Mouse (Mus musculus): ENCODE measurements around the gene Gm27179.
"Not testable (repeated sequence)": the region's sequence is repeated elsewhere in the genome, so short reads cannot be mapped to it uniquely, and the experiment has no call there.

The Gm27179 gene

DNA sequence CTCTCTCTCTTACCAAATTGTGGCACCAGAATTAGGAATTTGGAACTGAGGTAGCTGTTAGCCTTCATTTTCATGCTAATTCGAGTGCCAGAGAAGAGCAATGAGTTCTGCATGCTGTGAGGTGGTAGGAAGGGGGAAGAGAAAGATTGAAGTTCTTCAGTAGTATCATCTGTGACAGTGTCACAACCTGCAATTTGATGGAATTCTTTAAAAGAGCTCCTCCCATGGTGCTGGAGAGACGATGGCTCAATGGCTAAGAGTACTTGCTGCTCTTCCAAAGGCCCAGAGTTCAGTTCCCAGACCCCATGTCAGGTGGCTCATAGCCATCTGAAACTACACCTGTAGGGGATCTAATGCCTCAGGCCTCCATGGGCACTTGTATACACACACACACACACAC lies at the start of gene Gm27179:
Gm27179 (minus strand) TSS at position 101 of the 400 bp plus-strand sequence.
- not testable (repeated sequence) for DNase-seq

DNA sequence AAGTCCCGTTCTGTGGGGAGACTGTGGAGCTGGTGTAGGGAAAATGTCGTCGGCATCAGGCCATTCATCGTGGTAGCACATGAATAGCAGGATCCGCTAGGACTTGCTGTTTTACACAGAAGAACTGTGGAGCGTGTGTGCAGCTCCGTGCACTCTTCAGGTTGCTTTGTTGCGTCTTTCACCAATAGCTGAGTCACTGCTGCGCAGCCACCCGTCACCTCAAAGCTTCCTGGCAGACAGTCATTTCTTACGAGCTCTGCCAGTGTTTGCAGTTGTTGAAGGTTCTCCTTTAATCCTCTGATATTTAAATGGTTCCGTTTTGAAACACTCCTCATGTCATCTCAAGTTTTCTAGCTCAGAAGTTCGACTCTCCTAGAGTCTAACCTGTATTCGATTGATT lies 45.2 kb upstream of the Gm27179 start:
- not testable (repeated sequence) for DNase-seq

DNA sequence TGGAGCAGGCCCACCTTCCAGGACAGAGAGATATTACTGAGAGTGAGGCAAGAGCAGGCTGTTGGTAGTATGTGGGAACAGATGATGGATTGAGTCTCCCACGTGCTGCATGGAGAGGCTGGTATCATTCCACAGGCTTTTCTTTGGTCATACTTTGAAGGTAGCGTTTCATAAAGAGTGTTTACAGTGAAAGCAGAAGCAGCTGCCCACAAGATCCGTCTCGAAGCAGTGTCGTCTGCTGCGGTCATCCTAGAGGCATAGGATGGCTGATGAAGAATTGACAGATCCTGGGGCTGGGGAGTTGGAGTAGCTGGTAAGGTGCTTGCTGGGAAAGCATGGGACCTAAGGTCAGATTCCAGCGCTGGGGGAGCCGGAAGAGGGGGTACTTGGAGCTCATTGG lies 44.5 kb upstream of the Gm27179 start:
- not testable (repeated sequence) for DNase-seq

DNA sequence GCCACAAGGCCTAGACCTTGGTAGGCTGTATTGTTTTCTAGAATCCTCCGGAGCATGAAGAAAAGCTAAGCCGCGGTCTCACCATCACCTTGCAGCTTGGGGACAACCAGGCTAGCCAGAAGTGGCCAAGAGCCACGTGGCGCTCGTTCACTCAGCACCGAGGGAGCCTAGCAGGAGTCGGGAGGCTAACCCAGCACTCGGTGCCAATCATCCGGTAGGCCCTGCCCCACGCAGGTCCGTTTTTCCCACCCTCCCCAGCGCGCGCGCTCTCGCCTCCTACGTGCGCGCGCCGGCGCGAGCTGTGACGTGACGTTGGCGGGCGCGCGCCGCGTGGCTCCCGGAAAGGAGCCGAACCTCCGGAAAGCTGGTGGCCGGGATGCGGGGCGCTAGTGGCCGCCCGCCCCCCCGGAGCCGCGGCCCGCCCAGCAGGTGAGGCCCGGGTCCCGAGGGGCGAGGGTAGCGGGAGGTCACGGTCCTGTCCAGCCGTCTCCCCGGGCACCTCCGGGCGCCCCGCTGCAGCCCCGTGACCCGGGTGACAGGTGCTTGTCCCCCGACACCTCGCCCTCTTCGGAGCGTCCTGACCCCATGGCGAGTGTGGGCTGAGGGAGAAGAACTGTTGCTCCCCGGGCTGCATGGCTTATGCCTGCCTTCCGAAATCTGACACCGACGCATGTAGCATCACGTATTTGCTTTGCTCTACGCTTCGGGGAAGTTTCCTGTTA lies 42.9 kb upstream of the Gm27179 start, which contains the start of gene Entpd4b:
Entpd4b (plus strand) TSS at position 315 of the 722 bp plus-strand sequence.
- DNase-seq, result not testable (repeated sequence)

DNA sequence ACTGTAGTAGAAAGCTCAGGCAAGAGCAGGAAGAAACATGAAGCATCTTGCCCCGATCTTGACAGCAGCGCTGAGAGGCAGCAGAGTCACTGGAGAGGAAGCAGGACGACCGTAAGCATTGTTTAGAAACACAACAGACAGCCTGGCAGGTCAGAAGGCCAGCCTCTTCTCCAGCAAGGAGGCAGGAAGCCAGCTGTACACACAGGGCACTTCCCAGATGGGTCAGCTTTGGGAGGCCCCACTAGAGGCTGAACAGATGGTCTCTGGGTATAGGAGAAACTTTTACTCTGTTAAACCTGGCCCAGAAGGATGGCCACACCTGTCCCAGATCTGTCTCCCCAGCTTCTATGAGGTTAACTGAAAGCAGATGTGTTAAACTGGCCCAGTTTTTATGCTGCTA lies 35.0 kb upstream of the Gm27179 start:
- DNase-seq, result not testable (repeated sequence)

DNA sequence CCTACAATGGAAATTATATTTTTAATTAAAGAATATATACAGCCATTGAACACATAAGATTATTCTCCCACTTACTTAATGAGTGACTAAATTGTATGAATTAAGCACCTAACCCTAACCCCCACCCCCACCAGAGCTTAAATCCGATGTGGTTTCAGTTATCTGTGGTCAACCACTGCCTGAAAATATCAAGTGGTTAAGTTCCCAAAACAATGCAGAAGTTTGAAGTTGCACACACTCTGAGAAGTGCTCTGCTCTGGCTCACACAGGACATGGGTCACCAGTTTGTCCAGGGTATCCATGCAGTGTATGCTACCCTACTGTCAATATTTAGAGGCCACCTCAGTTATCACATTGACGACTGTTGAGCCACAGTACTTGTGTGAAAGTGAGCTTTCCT lies 32.7 kb upstream of the Gm27179 start:
- not testable (repeated sequence) for DNase-seq

DNA sequence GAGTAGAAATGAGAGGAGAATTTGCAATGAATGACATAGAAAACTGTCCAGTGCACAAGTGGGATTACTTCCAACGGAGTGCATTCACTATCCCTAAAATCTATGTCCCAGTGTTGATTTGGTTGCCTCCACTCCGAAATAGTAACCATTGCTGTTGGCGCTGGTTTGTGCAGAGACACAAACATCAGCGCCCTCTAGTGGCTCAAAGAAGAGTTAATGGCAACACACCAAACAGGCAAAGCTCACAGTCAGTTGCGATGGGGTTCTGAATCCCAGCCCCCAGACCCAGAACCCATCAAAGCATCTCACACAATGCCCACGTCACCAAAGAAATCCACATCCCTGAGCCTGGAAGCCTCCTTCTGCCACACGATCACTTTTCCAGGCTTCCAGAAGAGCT lies 31.7 kb upstream of the Gm27179 start:
- not testable (repeated sequence) for DNase-seq

DNA sequence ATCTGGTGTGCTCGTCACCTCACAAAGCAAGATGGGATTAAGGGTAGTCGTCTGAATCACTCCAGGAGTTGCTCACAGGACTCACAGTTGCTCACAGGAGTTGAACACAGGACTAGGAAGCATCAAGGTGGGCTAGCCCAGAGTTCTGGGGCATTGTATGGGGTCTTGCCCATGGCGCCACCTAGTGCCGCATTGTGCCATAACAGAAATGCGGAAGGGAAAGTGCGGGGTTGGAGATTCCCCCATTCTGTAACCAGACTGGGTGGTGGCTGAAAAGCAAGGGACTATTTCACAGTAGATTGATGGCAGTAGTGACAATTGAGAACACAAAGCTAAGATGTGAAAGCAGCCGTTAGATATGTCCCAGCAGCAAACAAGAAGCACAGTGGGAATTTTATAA lies 30.3 kb upstream of the Gm27179 start:
- DNase-seq, result not testable (repeated sequence)

DNA sequence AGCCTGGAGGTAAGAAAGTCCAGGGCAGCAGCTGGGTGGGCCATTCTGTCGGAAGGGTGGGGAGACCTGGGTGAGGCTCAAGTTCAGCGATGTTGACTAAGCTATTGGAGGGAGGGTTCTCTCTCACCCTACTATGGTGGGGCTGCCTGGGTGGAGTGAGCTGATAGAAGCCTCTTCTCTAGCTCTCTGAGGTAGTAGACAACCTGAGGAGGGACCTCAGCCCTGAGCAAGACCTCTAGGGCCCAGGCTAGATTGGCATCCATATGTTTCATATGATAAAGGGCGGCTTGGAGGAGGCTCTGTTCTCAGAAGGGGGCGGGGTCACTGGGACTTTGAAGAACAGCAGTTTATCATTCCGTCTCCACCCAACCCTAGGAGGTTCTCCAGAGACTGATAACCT lies 27.8 kb upstream of the Gm27179 start:
- not testable (repeated sequence) for DNase-seq

DNA sequence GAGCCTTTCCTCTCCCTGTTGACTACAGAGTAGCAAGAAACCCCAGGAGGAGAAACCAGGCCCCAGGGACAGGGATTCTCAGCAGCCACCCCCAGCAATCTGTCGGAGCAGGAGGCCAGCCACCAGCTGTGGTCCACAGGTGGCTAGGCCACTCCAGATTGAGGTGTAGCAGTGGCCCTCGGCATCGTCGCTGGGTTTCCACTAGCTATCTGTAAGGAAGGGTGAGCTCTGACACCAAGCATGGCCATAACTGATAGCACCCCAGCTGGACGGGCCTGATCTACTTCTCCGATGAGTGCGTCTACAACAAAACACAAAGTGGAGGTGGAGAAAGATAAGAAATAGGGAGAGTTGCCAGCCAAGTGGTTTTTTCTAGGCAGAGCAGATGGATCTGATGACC lies 24.2 kb upstream of the Gm27179 start:
- DNase-seq, result not testable (repeated sequence)

DNA sequence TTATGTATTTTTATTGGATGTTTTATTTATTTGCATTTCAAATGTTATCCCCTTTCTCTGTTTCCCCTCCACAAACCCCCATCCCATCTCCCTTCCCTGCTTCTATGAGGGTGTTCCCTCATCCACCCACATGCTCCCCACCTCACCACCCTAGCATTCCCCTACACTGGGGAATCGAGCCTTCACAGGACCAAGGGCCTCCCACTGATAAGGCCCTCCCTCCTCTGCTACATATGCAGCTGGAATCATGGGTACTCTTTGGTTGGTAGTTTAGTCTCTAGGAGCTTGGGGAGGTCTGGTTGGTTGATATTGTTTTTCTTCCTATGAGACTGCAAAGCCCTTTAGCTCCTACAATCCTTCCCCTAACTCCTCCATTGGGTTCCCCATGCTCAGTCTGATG lies 13.9 kb upstream of the Gm27179 start:
- not testable (repeated sequence) for DNase-seq

DNA sequence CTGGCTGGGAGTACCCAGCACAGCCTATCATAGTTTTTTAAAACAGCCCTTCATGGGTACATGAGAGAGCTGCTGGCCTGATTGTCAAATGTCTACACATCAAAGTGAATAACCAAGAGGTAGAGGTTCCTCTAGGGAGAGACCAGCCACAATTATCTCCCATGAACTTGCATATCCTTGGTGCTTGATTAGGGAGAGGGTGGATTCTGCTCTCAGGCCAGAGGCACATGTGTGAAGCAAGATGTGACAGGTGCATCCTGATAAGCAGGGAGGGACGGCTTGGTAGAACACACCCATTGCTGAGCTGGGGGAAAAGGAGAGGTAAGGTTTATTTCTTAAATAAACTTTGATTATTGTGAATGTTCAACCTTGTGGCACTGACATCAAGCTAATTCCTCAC lies 10.7 kb upstream of the Gm27179 start:
- DNase-seq, result not testable (repeated sequence)

DNA sequence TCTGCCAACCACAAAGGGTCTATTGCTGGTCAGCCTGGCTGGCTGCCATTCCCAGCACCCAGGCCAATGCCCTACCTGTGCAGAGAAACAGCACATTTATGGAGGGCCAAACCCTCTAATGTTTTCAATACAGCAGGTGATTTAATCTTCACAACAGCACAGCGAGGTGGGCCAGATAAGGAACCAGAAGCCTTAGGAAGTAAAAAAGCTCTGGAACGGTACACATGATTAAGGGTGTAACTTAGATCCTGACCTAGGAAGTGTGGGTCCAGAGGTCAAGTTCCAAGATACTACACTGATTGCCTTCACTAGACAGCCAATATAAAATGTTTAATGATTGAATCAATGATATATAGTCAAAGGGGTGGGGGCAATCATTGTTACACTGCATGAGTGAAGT lies 8.5 kb upstream of the Gm27179 start:
- DNase-seq, result not testable (repeated sequence)

DNA sequence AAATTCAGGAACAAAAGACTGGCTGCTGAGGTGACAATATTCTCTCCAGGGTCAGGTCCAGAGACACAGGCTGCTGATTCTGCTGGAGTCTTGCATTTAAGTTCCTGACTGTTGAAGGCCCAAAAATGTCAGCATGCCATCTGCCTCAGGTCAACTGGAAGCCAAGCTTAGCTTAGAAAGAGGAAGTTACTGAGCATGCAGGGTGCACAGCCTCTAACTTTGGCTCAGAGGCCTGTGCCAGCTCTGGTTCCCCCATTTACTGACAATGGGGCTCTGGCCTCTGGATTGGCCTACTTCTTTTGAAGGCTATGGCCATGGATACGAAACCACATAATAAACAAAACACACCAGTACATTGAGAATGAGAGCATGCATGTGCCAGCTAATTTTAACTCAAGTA lies 5.3 kb downstream of the Gm27179 start:
- not testable (repeated sequence) for DNase-seq

DNA sequence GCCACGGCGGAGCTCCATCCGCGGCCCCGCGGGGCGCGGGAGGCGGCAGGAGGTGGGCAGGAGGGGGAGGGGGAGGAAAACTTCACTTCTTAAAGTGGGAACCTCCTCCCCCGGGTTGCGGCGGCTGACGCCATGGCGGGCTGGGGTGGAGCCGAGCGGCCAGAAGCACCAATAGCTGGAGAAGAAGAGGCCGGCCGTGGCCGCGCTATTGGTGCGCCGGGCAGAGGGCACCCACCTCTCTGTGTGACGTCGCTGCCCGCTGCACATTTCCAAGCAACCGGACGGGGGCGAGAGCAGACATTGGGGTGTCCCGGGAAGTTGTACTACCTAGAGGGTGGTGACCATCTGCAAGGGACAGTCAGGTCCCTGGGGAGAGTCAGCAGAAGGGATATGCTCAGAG lies 9.2 kb downstream of the Gm27179 start, which contains the start of gene Gm16867:
Gm16867 (minus strand) TSS at position 189 of the 400 bp plus-strand sequence.
- not testable (repeated sequence) for DNase-seq

DNA sequence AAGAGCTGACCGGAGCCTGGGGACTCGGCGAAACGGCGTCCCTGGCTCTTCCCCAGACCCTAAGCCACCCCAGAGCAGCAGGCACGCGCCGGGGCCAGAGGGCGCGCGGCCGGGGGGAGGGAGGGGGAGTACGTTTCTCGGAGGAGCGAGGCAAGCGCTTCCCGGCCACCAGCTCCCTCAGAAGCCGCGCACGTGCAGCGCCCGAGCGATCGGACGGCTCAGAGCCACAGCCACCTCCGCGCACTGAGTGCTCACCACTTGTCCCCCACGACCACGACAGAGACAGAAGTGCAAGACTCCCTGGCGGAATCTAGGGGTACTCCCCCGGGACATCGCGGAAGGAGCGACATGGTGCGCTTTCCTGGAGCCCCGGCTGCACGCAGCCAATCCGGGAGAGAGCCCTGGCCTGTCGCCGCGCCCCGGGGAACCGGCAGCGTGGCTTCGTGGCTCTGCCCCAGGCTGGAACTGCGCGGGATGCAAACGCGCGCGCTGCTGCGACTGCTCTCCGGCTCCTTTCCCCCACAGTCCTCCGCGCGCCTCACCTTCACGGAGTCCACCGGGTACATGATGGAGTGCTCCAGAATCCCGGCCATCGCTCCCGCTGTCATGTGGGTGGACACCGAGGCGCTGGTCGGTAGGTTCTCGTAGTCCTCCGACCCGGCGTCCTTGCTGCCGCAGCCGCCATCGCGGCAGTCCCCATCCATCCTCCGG lies 9.8 kb downstream of the Gm27179 start:
- DNase-seq, result not testable (repeated sequence)

DNA sequence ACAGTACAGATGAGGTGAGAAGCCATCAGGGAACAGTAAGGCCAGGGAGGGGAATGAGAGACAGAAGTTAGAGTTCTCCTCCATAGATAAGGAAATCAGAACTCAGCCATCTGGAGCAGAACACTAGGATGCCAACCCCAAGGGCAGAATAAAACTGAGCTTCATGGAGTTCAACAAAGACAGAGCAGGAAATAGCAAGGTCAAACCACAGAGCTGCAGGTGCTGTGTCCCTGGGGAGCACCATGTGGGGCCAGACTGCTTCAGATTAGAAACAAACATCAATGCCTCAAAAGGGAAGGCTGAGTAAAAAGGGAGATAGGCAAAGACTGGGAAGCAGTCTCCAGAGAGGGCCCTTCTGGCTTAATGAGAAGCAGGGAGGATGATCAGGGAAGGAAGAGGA lies 16.1 kb downstream of the Gm27179 start:
- not testable (repeated sequence) for DNase-seq

DNA sequence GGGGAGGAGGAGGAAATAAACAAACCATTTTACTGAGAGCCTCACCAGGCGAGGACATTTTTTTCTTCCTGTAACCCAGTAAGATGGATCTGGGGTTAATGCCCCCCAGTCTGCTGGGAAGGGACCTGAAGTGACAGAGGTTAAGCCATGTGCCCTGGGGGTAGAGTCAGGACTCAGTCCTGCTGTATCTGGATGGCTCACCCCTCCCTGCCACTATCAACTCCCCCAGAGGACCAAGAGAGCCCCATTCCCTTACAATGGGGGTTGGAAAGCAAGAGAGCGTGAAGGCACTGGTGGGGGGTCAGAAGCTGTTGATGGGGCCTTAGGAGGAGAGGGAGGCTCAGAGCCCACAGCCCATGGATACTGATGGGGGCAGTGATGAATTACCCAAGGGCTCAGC lies 17.4 kb downstream of the Gm27179 start:
- not testable (repeated sequence) for DNase-seq

DNA sequence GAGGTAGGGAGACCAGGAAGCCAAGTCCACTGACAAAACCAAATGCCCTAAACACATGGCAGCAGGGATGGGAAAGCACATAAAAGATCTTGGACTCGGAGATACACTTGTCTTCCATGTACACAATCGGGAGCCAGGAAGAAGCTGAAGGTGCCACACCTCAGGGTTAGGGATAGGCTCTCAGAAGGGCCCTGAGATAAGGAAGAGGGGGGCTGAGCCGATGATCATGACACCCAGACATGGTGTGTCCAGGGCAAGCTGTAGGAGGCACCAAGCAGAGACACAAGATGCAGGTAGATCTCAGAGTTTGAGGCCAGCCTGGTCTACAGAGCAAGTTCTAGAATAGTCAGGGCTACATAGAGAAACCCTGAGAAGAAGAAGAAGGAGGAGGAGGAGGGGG lies 17.8 kb downstream of the Gm27179 start:
- not testable (repeated sequence) for DNase-seq

DNA sequence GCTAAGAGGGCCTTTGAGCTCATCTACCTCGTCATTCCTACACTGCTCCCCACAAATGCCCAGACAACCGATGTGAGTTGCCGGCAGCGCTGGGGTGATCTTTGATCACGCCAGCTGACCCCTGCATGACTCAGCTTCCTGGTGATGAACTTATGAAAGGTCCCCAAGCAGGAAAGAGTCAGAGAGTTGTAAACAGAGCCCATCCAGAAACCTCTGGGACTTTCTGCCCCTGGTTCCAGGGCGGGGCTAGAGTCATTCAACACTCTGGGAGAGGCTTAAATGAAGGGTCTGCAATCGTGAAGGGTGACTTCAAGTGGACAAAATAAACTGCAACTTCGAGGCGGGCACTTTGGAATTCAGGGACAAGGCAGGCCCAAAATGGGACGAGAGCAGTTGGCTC lies 24.3 kb downstream of the Gm27179 start:
- DNase-seq, result not testable (repeated sequence)

DNA sequence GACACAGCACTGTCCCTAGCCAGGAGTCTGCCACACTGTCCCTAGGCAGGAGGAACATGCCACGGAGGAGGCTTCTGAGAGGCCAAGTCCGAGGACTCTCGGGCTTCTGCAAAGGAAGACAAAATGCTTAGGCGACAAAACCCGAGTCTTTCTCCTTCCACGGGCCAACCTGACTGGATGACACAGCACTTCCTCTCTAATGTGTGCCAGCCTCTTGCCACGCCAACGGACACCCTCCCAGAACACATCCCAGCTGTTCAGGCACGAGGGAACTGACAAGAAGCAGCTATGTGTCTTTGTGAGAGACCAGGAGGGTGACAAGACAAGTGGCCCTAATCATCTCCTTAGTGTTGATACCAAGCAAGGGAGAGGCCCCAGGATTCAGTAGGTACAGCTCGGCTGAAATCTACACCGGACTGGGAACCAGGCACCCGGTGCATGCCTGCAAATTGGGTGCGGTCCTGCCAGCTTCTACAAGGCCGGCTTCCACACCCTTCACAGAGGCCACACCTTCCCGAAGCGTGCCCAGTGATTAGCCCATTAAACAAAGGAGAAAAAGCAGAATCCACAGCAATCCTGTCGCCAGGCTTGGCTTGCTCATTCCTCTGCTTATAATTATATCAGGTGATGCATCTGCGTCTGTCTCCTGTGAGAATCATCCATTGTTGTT lies 26.7 kb downstream of the Gm27179 start:
- not testable (repeated sequence) for DNase-seq

DNA sequence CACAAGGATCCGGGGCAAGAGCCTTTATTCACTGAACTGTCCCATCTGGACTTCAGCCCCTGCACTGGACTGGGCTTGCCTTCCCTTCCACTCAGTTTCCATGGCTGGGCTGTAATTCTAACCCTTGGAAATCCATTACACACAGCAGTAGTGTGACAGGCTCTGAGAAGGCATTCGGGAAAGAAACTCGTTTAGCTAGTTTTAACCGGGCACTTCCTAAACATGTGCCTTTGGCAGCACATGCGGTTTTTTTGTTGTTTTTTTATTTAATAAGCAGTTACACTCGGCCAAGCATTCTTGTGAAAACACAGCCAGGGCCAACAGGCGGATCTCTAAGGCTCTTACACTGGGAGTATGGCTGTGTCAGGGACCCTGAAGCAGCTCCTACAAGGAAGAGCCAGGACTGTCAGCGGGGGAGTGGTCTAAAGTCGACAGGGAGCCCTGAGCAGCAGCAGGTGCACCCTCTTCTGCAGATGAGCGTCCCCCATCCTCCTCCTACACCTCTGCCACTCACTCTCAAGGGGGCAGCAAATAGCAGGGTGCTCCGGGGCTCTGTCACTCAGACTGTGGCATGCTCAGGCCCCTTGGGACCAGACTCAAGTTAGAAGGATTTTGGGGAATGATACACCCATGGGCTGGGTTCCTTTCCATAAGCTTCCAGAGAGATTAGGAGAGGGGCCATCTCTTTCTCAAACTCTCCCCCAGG lies 38.3 kb downstream of the Gm27179 start:
- not testable (repeated sequence) for DNase-seq

DNA sequence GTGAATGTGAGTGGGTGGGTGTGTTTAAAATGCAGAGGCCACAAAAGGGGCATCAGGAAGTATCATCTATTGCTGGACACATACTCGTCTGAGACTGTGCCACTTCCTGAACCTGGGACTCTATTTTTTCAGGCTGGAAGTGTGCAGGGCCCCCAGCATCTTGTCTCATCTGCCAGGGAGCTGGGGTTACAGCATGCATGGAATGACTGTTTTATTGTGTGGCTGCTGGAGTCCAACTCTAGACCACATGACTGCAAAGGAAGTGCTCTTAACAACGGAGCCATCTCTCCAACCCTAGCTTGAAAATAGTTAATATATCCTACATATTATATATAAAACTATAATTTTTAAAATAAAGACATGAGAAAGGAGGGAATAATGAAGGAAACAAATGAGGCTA lies 39.0 kb downstream of the Gm27179 start:
- DNase-seq, result not testable (repeated sequence)
